Mouse (Mus musculus) lung, embryonic 16.5 days (tissue): Measurements from ENCODE around the gene Snx30. TPM values are rescaled to one million over a fixed set of nuclear protein-coding genes. Genes with fewer than 3 reads are reported as not detected.
A peak's percentile ranks its signal among the peaks of the same experiment; 100 is the strongest.

Experiments
- ATAC-seq: fragments of 200-750 bp; cut with Nextera tagmentation; 2 replicates; pipeline ENCODE4 v1.8.0; 2017; ENCODE audit warnings: low read depth, mild to moderate bottlenecking, moderate library complexity
- H3K27ac ChIP-seq: fragments of 300-500 bp; sonication (generic); 2 replicates; pipeline ENCODE4 v1.5.1; 2014; ENCODE audit warnings: mild to moderate bottlenecking, control low read depth, low read length
- H3K27me3 ChIP-seq: fragments of 300-500 bp; sonication (generic); 2 replicates; pipeline ENCODE4 v1.6.1; 2014; ENCODE audit warnings: low read depth, low read length, mixed read lengths; ENCODE audit not compliant: control insufficient read depth, insufficient read depth
- H3K36me3 ChIP-seq: fragments of 300-500 bp; sonication (generic); 2 replicates; pipeline ENCODE4 v1.6.1; 2014; ENCODE audit warnings: low read length; ENCODE audit not compliant: control insufficient read depth, insufficient read depth
- H3K4me1 ChIP-seq: fragments of 300-500 bp; sonication (generic); replicated peaks from 2 replicates; pipeline ENCODE4 v1.6.1; 2014; ENCODE audit warnings: low read length, mixed read lengths; ENCODE audit not compliant: control insufficient read depth, insufficient read depth
- H3K4me2 ChIP-seq: fragments of 300-500 bp; sonication (generic); 2 replicates; pipeline ENCODE4 v1.6.1; 2014; ENCODE audit warnings: low read depth, low read length, control low read depth
- H3K4me3 ChIP-seq: fragments of 300-500 bp; sonication (generic); 2 replicates; pipeline ENCODE4 v1.5.1; 2014; ENCODE audit warnings: mild to moderate bottlenecking, low read length, control low read depth
- H3K9ac ChIP-seq: fragments of 300-500 bp; sonication (generic); 2 replicates; pipeline ENCODE4 v1.6.1; 2014; ENCODE audit warnings: low read length, control low read depth
- H3K9me3 ChIP-seq: fragments of 300-500 bp; sonication (generic); 2 replicates; pipeline ENCODE4 v1.6.1; 2016; ENCODE audit warnings: low read length; ENCODE audit not compliant: control insufficient read depth
- WGBS: fragments of 180-500 bp; shearing (Covaris S2); extraction: QIAGEN DNeasy Blood & Tissue Kit; methylation state at CpG from one replicate; pipeline ENCODE4 v1.1.7; 2014; 5-methylcytosine and 5-hydroxymethylcytosine counted together
- polyA plus RNA-seq: library from polyadenylated mRNA; unstranded; fragments of >200 nt; fragmentation: Nextera tagmentation; extraction: Ambion mirVana; gene quantifications from 2 replicates; pipeline ENCODE4 v1.2.1, GENCODE M21; 2015

Snx30 gene
- polyA plus RNA-seq, 1 experiment from 2014 or later: 6.9 TPM

DNA sequence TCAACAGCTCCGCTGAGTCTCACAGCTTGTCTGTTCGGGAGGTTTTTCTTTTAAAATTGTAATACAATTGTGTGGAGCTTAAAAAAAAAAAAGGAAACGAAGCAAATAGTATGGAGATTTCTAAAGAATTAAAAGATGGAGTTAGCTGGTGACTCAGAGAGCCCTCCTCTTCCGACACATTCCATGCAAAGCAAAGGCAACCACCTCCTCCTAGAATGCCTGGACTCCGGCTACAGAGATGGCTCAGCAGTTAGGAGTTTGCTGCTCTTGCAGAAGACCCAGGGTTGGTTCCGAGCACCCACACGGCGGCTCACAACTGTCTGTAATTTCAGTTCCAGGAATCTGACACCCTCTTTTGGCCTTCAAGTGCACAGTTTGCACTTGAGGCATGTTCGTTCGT lies 12.9 kb downstream of the Snx30 start:
- peaks cover 32% of the 10 kb centered on the region for H3K4me1 ChIP-seq
- H3K36me3 ChIP-seq: no peaks in the 10 kb centered on the region
- 75% methylated on average over 10 of the region's 10 CpGs for WGBS

DNA sequence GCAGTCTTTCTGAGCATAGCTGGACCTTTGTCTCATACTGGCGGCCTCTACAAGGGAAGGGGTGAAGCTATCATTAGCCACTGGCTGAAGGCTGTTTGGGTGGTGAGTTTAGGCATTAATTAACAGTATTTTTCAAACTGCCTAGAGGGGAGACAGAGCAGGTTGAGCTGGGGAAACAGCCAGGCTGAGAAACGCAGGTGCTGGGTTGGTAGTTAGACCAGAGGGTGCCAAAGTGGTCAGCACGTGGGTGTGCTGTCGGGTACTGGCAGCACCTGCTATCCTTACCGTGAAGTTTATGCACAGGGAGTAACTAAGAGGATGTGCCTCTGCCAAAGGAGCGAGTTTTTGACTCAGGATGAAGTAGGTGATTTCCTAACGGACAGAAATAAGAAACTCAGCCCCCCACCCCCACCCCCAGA lies 13.4 kb downstream of the Snx30 start:
- 36% methylated on average over 7 of the region's 7 CpGs for WGBS
- peak overlapping the region; percentile 88 for H3K27ac ChIP-seq
- no peak overlapping the region for H3K4me3 ChIP-seq
- H3K4me2 ChIP-seq: 0 out of 2 replicates have a peak overlapping the region, but pooled peaks have one; percentile 8
- H3K36me3 ChIP-seq: no peaks in the 10 kb centered on the region
- no peak overlapping the region for H3K9ac ChIP-seq
- peak; percentile 29 for ATAC-seq
- H3K4me1 ChIP-seq: peaks cover 32% of the 10 kb centered on the region
- no peaks in the 10 kb centered on the region for H3K9me3 ChIP-seq
- H3K27me3 ChIP-seq: no peaks in the 10 kb centered on the region

More for the DNA sequence above, 12.9 kb downstream of the Snx30 start:
- H3K4me2 ChIP-seq: no peak overlapping the region
- no peak overlapping the region for H3K9ac ChIP-seq
- H3K27me3 ChIP-seq: no peaks in the 10 kb centered on the region
- no peak for ATAC-seq
- peak overlapping the region; percentile 88 for H3K27ac ChIP-seq
- no peaks in the 10 kb centered on the region for H3K9me3 ChIP-seq
- no peak overlapping the region for H3K4me3 ChIP-seq

DNA sequence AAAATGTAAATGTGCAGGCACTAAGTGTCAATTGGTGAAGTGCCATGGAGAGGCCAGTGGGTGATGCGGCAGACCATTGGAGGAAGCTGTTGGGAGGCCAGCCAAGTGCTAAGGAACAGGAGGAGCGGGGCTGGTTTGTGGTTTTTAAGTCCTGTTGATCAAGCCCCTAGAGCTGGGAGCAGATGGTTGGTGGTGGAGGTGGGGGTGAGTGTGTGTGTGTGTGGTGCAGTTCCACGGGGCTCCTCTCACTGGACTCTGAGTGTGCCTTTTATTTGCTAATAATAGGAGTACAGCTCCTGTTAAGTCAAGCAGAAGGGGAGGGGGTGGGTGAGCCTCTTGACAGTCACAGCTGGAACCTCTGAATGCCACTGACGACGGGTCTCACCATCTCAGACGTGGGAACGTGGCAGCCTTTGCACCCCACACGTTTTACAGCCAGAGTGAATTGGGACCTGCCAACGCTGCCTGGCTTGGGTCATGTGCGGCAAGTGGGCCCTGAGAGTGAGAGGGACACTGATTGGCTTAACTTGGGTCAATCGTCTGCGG lies 13.9 kb downstream of the Snx30 start:
- WGBS: 21% methylated on average over 12 of the region's 12 CpGs
- no peak overlapping the region for H3K4me3 ChIP-seq
- H3K4me1 ChIP-seq: peaks cover 27% of the 10 kb centered on the region

DNA sequence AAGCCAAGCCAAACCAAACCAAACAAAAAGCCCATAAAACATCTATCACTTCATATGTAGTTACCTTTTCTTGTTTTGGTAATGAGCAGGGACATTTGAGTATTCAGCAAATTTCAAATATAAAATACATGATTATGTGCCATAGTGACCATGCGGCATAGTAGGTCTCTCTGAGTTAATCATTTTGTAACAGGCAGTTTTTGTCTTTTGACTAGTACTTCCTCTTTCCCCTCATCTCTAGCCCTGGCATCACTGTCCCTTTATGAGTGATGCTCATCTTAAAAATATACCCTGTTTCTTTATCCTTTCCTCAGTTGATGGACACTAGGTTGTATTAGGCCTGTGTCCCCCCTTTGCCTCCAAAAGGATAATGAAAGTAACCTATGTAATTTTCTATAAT lies 15.9 kb downstream of the Snx30 start:
- H3K9ac ChIP-seq: no peak overlapping the region
- ATAC-seq: no peak
- 93% methylated on average over 1 of the region's 1 CpGs for WGBS
- no peak overlapping the region for H3K4me3 ChIP-seq
- H3K27ac ChIP-seq: no peak overlapping the region
- no peaks in the 10 kb centered on the region for H3K36me3 ChIP-seq
- no peaks in the 10 kb centered on the region for H3K27me3 ChIP-seq
- H3K9me3 ChIP-seq: no peaks in the 10 kb centered on the region
- peaks cover 16% of the 10 kb centered on the region for H3K4me1 ChIP-seq
- H3K4me2 ChIP-seq: no peak overlapping the region

More for the DNA sequence above, 13.9 kb downstream of the Snx30 start:
- Histone ChIP-seq H3K9ac (no peak overlapping the region), H3K36me3 (no peaks in the 10 kb centered on the region), H3K4me2 (peak overlapping the region; percentile 28; the same call in 1 of the 2 replicates), H3K9me3 (no peaks in the 10 kb centered on the region), H3K27ac (peak overlapping the region; percentile 88), H3K27me3 (no peaks in the 10 kb centered on the region)
- peak; percentile 76 for ATAC-seq

DNA sequence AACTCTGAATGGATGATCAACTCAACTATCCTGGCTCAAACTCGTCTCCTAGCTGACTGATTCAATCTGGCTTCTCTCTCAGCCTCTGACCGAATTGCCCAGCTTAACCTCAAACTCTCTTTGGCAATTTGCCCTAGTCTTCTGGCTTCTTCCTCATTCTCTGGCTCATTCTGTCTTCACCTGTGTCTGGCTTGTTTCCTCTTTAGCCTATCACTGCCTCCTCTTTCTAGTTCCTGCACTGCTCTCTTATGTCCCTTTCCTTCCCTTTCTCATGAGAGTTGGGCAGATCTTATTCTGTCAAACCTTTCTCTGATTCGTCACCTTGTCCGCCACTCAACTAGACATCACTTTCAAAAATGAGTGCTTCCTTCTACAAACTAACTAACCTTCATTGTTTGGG lies 16.5 kb downstream of the Snx30 start:
- no peak overlapping the region for H3K4me3 ChIP-seq
- no peak overlapping the region for H3K4me2 ChIP-seq
- 69% methylated on average over 4 of the region's 4 CpGs for WGBS

DNA sequence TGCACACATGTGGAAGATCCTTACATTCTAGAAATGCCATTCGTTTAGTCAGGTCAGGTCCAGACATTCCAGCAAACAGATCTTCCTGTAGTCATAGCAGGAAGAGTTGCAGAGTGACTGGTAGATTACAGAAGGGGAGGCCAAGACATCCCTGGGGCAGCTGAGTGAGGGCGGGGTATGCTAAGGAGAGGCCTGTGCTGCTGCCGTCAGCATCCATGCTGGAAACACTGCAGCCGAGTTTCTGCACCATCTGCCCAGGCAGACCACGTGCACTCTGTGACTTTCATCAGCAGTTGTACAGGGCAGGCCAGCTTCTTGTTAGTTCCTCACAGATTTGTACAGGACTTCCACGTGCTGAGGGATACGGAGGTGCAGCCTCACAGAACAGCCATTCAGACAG lies 17.8 kb downstream of the Snx30 start:
- Histone ChIP-seq H3K4me3 (no peak overlapping the region), H3K27ac (no peak overlapping the region), H3K4me1 (peaks cover 12% of the 10 kb centered on the region), H3K27me3 (no peaks in the 10 kb centered on the region), H3K36me3 (no peaks in the 10 kb centered on the region), H3K4me2 (no peak overlapping the region), H3K9me3 (no peaks in the 10 kb centered on the region), H3K9ac (no peak overlapping the region)
- 53% methylated on average over 7 of the region's 7 CpGs for WGBS
- no peak for ATAC-seq

More for the DNA sequence above, 16.5 kb downstream of the Snx30 start:
- no peak for ATAC-seq
- H3K9me3 ChIP-seq: no peaks in the 10 kb centered on the region
- no peaks in the 10 kb centered on the region for H3K27me3 ChIP-seq
- H3K4me1 ChIP-seq: peaks cover 16% of the 10 kb centered on the region
- H3K9ac ChIP-seq: no peak overlapping the region
- H3K27ac ChIP-seq: no peak overlapping the region
- no peaks in the 10 kb centered on the region for H3K36me3 ChIP-seq

DNA sequence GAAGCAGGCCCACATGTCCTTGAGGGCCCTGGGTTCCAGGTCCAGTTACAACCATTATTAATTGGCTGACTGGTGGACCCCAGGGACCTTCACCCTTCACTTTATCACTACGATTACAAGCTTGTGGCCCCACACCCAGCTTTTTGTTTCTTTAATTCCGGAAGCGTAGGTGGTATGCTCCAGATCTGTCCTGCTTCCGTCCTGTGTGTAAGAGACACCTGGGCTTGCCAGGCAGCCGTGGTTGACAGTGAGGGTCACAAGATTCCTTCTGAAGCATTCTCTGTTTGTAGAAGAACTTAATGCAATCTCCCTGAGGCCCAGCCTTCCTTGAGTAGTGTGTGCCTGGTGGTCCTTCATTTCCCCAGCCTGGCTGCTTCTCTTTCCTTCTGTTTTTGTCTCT lies 19.2 kb downstream of the Snx30 start:
- peaks cover 1% of the 10 kb centered on the region for H3K4me1 ChIP-seq
- no peak overlapping the region for H3K27ac ChIP-seq
- H3K4me2 ChIP-seq: no peak overlapping the region
- H3K4me3 ChIP-seq: no peak overlapping the region
- 64% methylated on average over 5 of the region's 5 CpGs for WGBS
- H3K9me3 ChIP-seq: no peaks in the 10 kb centered on the region
- no peaks in the 10 kb centered on the region for H3K36me3 ChIP-seq
- no peaks in the 10 kb centered on the region for H3K27me3 ChIP-seq
- no peak overlapping the region for H3K9ac ChIP-seq
- ATAC-seq: no peak

DNA sequence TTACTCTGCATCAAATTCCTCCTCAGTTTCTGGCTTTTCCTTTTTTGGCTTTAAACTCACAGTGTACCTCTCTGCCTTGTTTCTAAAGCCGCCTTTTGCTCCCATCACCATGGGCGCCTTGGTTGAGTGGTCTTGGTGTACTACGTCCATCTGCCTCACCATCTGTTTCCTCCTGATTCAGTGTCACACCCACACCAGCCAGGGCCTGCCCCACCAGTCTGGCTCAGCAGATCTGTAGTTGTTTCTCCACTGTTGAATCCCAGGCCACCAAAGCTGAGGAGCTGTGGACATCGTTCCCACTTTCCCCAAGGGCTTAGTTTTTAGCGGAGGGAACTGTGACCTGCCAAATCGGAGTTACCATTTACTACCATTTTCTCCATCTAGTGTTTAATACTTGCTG lies 20.0 kb downstream of the Snx30 start:
- WGBS: 82% methylated on average over 6 of the region's 6 CpGs
- H3K9me3 ChIP-seq: no peaks in the 10 kb centered on the region
- H3K4me3 ChIP-seq: no peak overlapping the region
- no peaks in the 10 kb centered on the region for H3K36me3 ChIP-seq
- no peak overlapping the region for H3K27ac ChIP-seq
- H3K9ac ChIP-seq: no peak overlapping the region
- H3K4me1 ChIP-seq: peaks cover 1% of the 10 kb centered on the region; the same call in 1 of the 2 replicates
- no peak overlapping the region for H3K4me2 ChIP-seq
- no peaks in the 10 kb centered on the region for H3K27me3 ChIP-seq
- ATAC-seq: no peak

DNA sequence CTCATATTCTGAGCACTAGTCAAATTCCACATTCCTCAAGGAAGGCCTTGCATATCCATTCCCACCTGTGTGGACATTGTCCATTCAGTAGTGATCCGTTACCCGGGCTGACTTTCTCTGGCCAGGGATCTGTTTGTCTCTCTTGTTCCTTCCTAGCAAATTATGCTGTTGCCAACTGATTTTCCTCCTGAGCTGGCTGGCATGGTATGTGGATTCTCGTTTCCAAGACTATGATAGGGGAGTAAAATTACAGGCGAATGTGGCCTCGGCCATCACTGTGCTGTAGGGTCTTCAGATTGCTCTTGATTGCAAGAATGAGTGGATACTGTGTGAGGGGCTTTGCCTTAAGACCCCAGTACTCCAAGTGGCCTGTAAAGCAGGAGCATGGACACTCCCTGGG lies 20.7 kb downstream of the Snx30 start:
- Histone ChIP-seq H3K27me3 (no peaks in the 10 kb centered on the region), H3K4me2 (no peak overlapping the region), H3K36me3 (no peaks in the 10 kb centered on the region), H3K4me3 (no peak overlapping the region), H3K9me3 (no peaks in the 10 kb centered on the region), H3K9ac (no peak overlapping the region), H3K4me1 (peaks cover 3% of the 10 kb centered on the region; the same call in 1 of the 2 replicates), H3K27ac (no peak overlapping the region)
- no peak for ATAC-seq
- WGBS: 93% methylated on average over 5 of the region's 5 CpGs

DNA sequence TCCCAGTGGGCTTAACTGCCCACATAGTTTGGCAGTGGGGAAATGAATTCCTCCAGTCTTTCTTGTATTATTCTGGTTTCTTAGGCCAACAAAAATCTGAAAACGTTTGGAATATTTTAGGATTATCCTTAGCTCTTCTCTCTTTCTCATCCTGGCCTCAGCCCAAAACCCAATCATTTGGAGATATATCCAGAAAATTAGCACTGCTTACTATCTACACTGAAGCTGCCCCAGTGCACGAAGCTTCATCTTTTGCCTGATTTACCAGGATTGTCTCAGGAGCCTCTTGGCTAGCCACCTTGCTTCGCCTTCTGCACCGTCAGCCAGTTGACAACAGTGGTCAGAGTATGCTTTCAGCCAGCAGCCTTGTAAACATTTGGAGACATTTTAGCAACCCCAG lies 23.4 kb downstream of the Snx30 start:
- Histone ChIP-seq H3K9ac (no peak overlapping the region), H3K36me3 (no peaks in the 10 kb centered on the region; the same call in 1 of the 2 replicates), H3K4me2 (no peak overlapping the region), H3K4me1 (peaks cover 3% of the 10 kb centered on the region; the same call in 1 of the 2 replicates), H3K27me3 (no peaks in the 10 kb centered on the region), H3K4me3 (no peak overlapping the region), H3K9me3 (no peaks in the 10 kb centered on the region), H3K27ac (no peak overlapping the region)
- ATAC-seq: no peak
- WGBS: 71% methylated on average over 4 of the region's 4 CpGs
